ENCODE assay signal across 9 mouse cellular contexts in genomic region chr10:69706851-69707788, GRCm38 (mm10).
DNase-seq lines count a peak whose midpoint lies in the region; ATAC-seq lines count a peak whose summit lies in the region.
"Had no signal": no experiment of that assay in that cellular context is flagged by ENCODE, and none has a peak within 500 bp of the region (broad histone marks: within the 10 kb centered on the region; RNA-seq: fewer than 3 reads in every experiment).

No protein-coding gene starts in this region.

- H3K27me3 ChIP-seq in kidney, embryonic 16.5 days (ENCODE audit: insufficient read depth, low read length), result no peaks in the 10 kb centered on the region
- H3K27me3 ChIP-seq in embryonic facial prominence, embryonic 10.5 days (replicated peaks; ENCODE audit: low read depth, poor library complexity, severe bottlenecking), result peaks cover 12% of the 10 kb centered on the region; the same call in 1 of the 2 replicates
- H3K27me3 ChIP-seq in hindbrain, embryonic 13.5 days, result no peaks in the 10 kb centered on the region
- H3K27me3 ChIP-seq in neural tube, embryonic 13.5 days, result no peaks in the 10 kb centered on the region

- no peak overlapping the region for H3K27ac ChIP-seq in kidney, embryonic 16.5 days (ENCODE audit: low read length)
- H3K27ac ChIP-seq in embryonic facial prominence, embryonic 10.5 days (replicated peaks), result peak overlapping the region; percentile 82
- H3K27ac ChIP-seq in hindbrain, embryonic 13.5 days, result peak overlapping the region; percentile 97
- peak overlapping the region; percentile 94 for H3K27ac ChIP-seq in neural tube, embryonic 13.5 days (replicated peaks)
- H3K27ac ChIP-seq: macrophage had no signal

- ATAC-seq in kidney, embryonic 16.5 days (ENCODE audit: low FRiP score, low TSS enrichment), result no peak
- no peak for ATAC-seq in hindbrain, embryonic 13.5 days (ENCODE audit: low FRiP score)
- no peak for ATAC-seq in neural tube, embryonic 13.5 days (ENCODE audit: low read depth)

- H3K4me3 ChIP-seq in kidney, embryonic 16.5 days (ENCODE audit: low read length), result 0 out of 2 replicates have a peak overlapping the region, but pooled peaks have one; percentile 21
- peak overlapping the region; percentile 55 for H3K4me3 ChIP-seq in embryonic facial prominence, embryonic 10.5 days
- peak overlapping the region; percentile 50 for H3K4me3 ChIP-seq in hindbrain, embryonic 13.5 days
- H3K4me3 ChIP-seq in neural tube, embryonic 13.5 days, result peak overlapping the region; percentile 48

- H3K36me3 ChIP-seq in kidney, embryonic 16.5 days (ENCODE audit: insufficient read depth, low read length), result no peaks in the 10 kb centered on the region
- H3K36me3 ChIP-seq in embryonic facial prominence, embryonic 10.5 days (replicated peaks), result no peaks in the 10 kb centered on the region
- H3K36me3 ChIP-seq in hindbrain, embryonic 13.5 days, result no peaks in the 10 kb centered on the region
- no peaks in the 10 kb centered on the region for H3K36me3 ChIP-seq in neural tube, embryonic 13.5 days

- H3K9ac ChIP-seq in kidney, embryonic 16.5 days (replicated peaks; ENCODE audit: low read length), result 0 out of 2 replicates have a peak overlapping the region, but pooled peaks have one; percentile 7
- peak overlapping the region; percentile 85 for H3K9ac ChIP-seq in hindbrain, embryonic 13.5 days
- H3K9ac ChIP-seq in neural tube, embryonic 13.5 days, result peak overlapping the region; percentile 76

- H3K4me1 ChIP-seq in kidney, embryonic 16.5 days (ENCODE audit: insufficient read depth, low read length), result peaks cover 15% of the 10 kb centered on the region
- H3K4me1 ChIP-seq in embryonic facial prominence, embryonic 10.5 days, result peaks cover 30% of the 10 kb centered on the region
- peaks cover 73% of the 10 kb centered on the region for H3K4me1 ChIP-seq in hindbrain, embryonic 13.5 days (replicated peaks)
- H3K4me1 ChIP-seq in neural tube, embryonic 13.5 days (replicated peaks), result peaks cover 79% of the 10 kb centered on the region

- H3K9me3 ChIP-seq in kidney, embryonic 16.5 days (ENCODE audit: low read length), result no peaks in the 10 kb centered on the region
- H3K9me3 ChIP-seq in embryonic facial prominence, embryonic 10.5 days, result no peaks in the 10 kb centered on the region
- no peaks in the 10 kb centered on the region for H3K9me3 ChIP-seq in hindbrain, embryonic 13.5 days
- no peaks in the 10 kb centered on the region for H3K9me3 ChIP-seq in neural tube, embryonic 13.5 days

- peak overlapping the region; percentile 43 for H3K4me2 ChIP-seq in kidney, embryonic 16.5 days (replicated peaks; ENCODE audit: low read depth, low read length)
- peak overlapping the region; percentile 77 for H3K4me2 ChIP-seq in hindbrain, embryonic 13.5 days
- peak overlapping the region; percentile 72 for H3K4me2 ChIP-seq in neural tube, embryonic 13.5 days

- 28% methylated on average over 14 of the region's 14 CpGs for WGBS in kidney, embryonic 16.5 days
- 17% methylated on average over 14 of the region's 14 CpGs for WGBS in embryonic facial prominence, embryonic 10.5 days
- 19% methylated on average over 14 of the region's 14 CpGs for WGBS in hindbrain, embryonic 13.5 days
- 20% methylated on average over 14 of the region's 14 CpGs for WGBS in neural tube, embryonic 13.5 days

- DNase-seq in kidney, adult 9 months, result no peak
- DNase-seq in embryonic facial prominence, embryonic 10.5 days (ENCODE audit: low spot score), result peak; percentile 30
- DNase-seq in layer of hippocampus, postnatal 14 days (ENCODE audit: low spot score in 2 of 2), result no peak
- DNase-seq in layer of hippocampus, adult 11-12 months (ENCODE audit: low spot score), result no peak
- DNase-seq in frontal cortex, postnatal 25 days (ENCODE audit: low spot score in 2 of 2), result no peak

Comparison
In these comparisons a context has a peak if more than half of its experiments do, and no peak if none do; other contexts are left out.
1. H3K9ac ChIP-seq: peak in every context shown above with its lines; median percentile 85 in hindbrain, embryonic 13.5 days; 76 in neural tube, embryonic 13.5 days; 7 in kidney, embryonic 16.5 days.